Mouse (Mus musculus) hindbrain, embryonic 15.5 days (tissue): ENCODE measurements around the gene Crls1. TPM values are rescaled to one million over a fixed set of nuclear protein-coding genes. Genes with fewer than 3 reads are reported as not detected.

Source experiments
- ATAC-seq: fragments of 200-750 bp; cut with Nextera tagmentation; 2 replicates; pipeline ENCODE4 v1.8.0; 2017; ENCODE audit warnings: low read depth, moderate number of reproducible peaks, moderate TSS enrichment; ENCODE audit not compliant: low FRiP score
- H3K27ac ChIP-seq: fragments of 300-500 bp; sonication (generic); replicated peaks from 2 replicates; pipeline ENCODE4 v1.5.1; 2015; ENCODE audit warnings: mild to moderate bottlenecking, inconsistent platforms
- H3K27me3 ChIP-seq: fragments of 300-500 bp; sonication (generic); 2 replicates; pipeline ENCODE4 v1.6.1; 2015; ENCODE audit warnings: control low read depth, inconsistent platforms
- H3K36me3 ChIP-seq: fragments of 300-500 bp; sonication (generic); 2 replicates; pipeline ENCODE4 v1.6.1; 2015; ENCODE audit warnings: control low read depth, inconsistent platforms
- H3K4me1 ChIP-seq: fragments of 300-500 bp; sonication (generic); replicated peaks from 2 replicates; pipeline ENCODE4 v1.6.1; 2015; ENCODE audit warnings: control low read depth, inconsistent platforms
- H3K4me2 ChIP-seq: fragments of 300-500 bp; sonication (generic); 2 replicates; pipeline ENCODE4 v1.6.1; 2015; ENCODE audit warnings: moderate library complexity, mild to moderate bottlenecking, inconsistent platforms
- H3K4me3 ChIP-seq: fragments of 300-500 bp; sonication (generic); 2 replicates; pipeline ENCODE4 v1.5.1; 2015; ENCODE audit warnings: mild to moderate bottlenecking, inconsistent platforms
- H3K9ac ChIP-seq: fragments of 300-500 bp; sonication (generic); 2 replicates; pipeline ENCODE4 v1.6.1; 2015; ENCODE audit warnings: inconsistent platforms
- H3K9me3 ChIP-seq: fragments of 300-500 bp; sonication (generic); 2 replicates; pipeline ENCODE4 v1.6.1; 2016; ENCODE audit warnings: control low read depth, inconsistent platforms
- WGBS: fragments of 180-500 bp; shearing (Covaris S2); methylation state at CpG from one replicate; pipeline ENCODE4 v1.1.7; 2015; 5-methylcytosine and 5-hydroxymethylcytosine counted together
- polyA plus RNA-seq: library from polyadenylated mRNA; unstranded; fragments of >200 nt; fragmentation: Nextera tagmentation; extraction: Ambion mirVana; gene quantifications from 2 replicates; pipeline ENCODE4 v1.2.1, GENCODE M21; 2015

The Crls1 gene
- polyA plus RNA-seq, 1 experiment from 2014 or later = 20.8 TPM

GRCm38 (mm10) chr2:132898211-132898610, 51.7 kb downstream of the Crls1 start:
- Histone ChIP-seq H3K9me3 (no peaks in the 10 kb centered on the region), H3K27ac (no peak overlapping the region), H3K36me3 (no peaks in the 10 kb centered on the region), H3K27me3 (no peaks in the 10 kb centered on the region), H3K4me2 (no peak overlapping the region), H3K9ac (no peak overlapping the region), H3K4me3 (no peak overlapping the region), H3K4me1 (no peaks in the 10 kb centered on the region)
- 80% methylated on average over 1 of the region's 1 CpGs for WGBS
- no peak for ATAC-seq

- Histone ChIP-seq H3K27ac (no peak overlapping the region), H3K4me1 (no peaks in the 10 kb centered on the region), H3K4me2 (no peak overlapping the region), H3K36me3 (no peaks in the 10 kb centered on the region), H3K4me3 (no peak overlapping the region), H3K9ac (no peak overlapping the region), H3K9me3 (no peaks in the 10 kb centered on the region), H3K27me3 (no peaks in the 10 kb centered on the region)
- no peak for ATAC-seq
- WGBS = 96% methylated on average over 1 of the region's 1 CpGs
Measured at GRCm38 (mm10) chr2:132900596-132900995, 54.1 kb downstream of the Crls1 start.

GRCm38 (mm10) chr2:132901636-132902035, 55.2 kb downstream of the Crls1 start:
- ATAC-seq = no peak
- Histone ChIP-seq H3K27me3 (no peaks in the 10 kb centered on the region), H3K9me3 (no peaks in the 10 kb centered on the region), H3K4me3 (no peak overlapping the region), H3K9ac (no peak overlapping the region), H3K27ac (no peak overlapping the region), H3K4me1 (no peaks in the 10 kb centered on the region), H3K4me2 (no peak overlapping the region), H3K36me3 (no peaks in the 10 kb centered on the region)
- WGBS = 70% methylated on average over 4 of the region's 4 CpGs

- Histone ChIP-seq H3K4me2 (no peak overlapping the region), H3K4me1 (no peaks in the 10 kb centered on the region), H3K27ac (no peak overlapping the region), H3K9me3 (no peaks in the 10 kb centered on the region), H3K27me3 (no peaks in the 10 kb centered on the region), H3K9ac (no peak overlapping the region), H3K36me3 (no peaks in the 10 kb centered on the region), H3K4me3 (no peak overlapping the region)
- WGBS = 48% methylated on average over 3 of the region's 4 CpGs
- no peak for ATAC-seq
Measured at GRCm38 (mm10) chr2:132902056-132902455, 55.6 kb downstream of the Crls1 start.

GRCm38 (mm10) chr2:132903498-132903897, 57.0 kb downstream of the Crls1 start:
- Histone ChIP-seq H3K27me3 (no peaks in the 10 kb centered on the region), H3K4me1 (no peaks in the 10 kb centered on the region), H3K9ac (no peak overlapping the region), H3K4me3 (no peak overlapping the region), H3K27ac (no peak overlapping the region), H3K9me3 (no peaks in the 10 kb centered on the region), H3K4me2 (no peak overlapping the region), H3K36me3 (no peaks in the 10 kb centered on the region)
- WGBS = 33% methylated on average over 3 of the region's 3 CpGs
- no peak for ATAC-seq

- Histone ChIP-seq H3K9me3 (no peaks in the 10 kb centered on the region), H3K36me3 (no peaks in the 10 kb centered on the region), H3K4me3 (no peak overlapping the region), H3K27ac (no peak overlapping the region), H3K4me1 (no peaks in the 10 kb centered on the region), H3K27me3 (no peaks in the 10 kb centered on the region), H3K4me2 (no peak overlapping the region), H3K9ac (no peak overlapping the region)
- WGBS = 80% methylated on average over 2 of the region's 2 CpGs
- no peak for ATAC-seq
Measured at GRCm38 (mm10) chr2:132904961-132905360, 58.5 kb downstream of the Crls1 start.

- Histone ChIP-seq H3K4me2 (no peak overlapping the region), H3K4me1 (no peaks in the 10 kb centered on the region), H3K9me3 (no peaks in the 10 kb centered on the region), H3K9ac (no peak overlapping the region), H3K36me3 (no peaks in the 10 kb centered on the region), H3K27me3 (no peaks in the 10 kb centered on the region), H3K4me3 (no peak overlapping the region), H3K27ac (no peak overlapping the region)
- no peak for ATAC-seq
- WGBS = 30% methylated on average over 8 of the region's 8 CpGs
Measured at GRCm38 (mm10) chr2:132906763-132907162, 60.3 kb downstream of the Crls1 start.

GRCm38 (mm10) chr2:132914785-132915184, 68.3 kb downstream of the Crls1 start:
- 86% methylated on average over 1 of the region's 1 CpGs for whole genome bisulfite sequencing

More at GRCm38 (mm10) chr2:132914785-132915184, 68.3 kb downstream of the Crls1 start:
- Histone ChIP-seq H3K4me3 (no peak overlapping the region), H3K36me3 (no peaks in the 10 kb centered on the region), H3K9me3 (no peaks in the 10 kb centered on the region), H3K27me3 (no peaks in the 10 kb centered on the region), H3K27ac (no peak overlapping the region), H3K4me1 (no peaks in the 10 kb centered on the region), H3K9ac (no peak overlapping the region), H3K4me2 (no peak overlapping the region)
- ATAC-seq = no peak

Other genes starting within 250 kb of the Crls1 start
- gene Shld1, start 159.7 kb upstream of the Crls1 start, polyA plus RNA-seq = 18.8 and 22.6 TPM in 2 replicates
- gene Chgb, start 65.4 kb upstream of the Crls1 start, polyA plus RNA-seq = 103 and 107 TPM in 2 replicates
- 18.5 and 18.8 TPM in 2 replicates for gene Trmt6, start 30.6 kb upstream of the Crls1 start, polyA plus RNA-seq
- 5.1 and 6.1 TPM in 2 replicates for gene Mcm8, start 30.5 kb upstream of the Crls1 start, polyA plus RNA-seq
- 0.49 and 0.69 TPM in 2 replicates for gene Lrrn4, start 34.2 kb downstream of the Crls1 start, polyA plus RNA-seq
- 0.04 TPM in 1 of 2 replicates, not detected in the other for gene Fermt1, start 99.2 kb downstream of the Crls1 start, polyA plus RNA-seq